Mouse (Mus musculus) retina, postnatal 1 day (tissue): ENCODE measurements around the gene Sprr2a3.
"Not testable (repeated sequence)": the region's sequence is repeated elsewhere in the genome, so short reads cannot be mapped to it uniquely, and the experiment has no call there.

Source experiments
- DNase-seq: peaks from one replicate; pipeline ENCODE4 v3.0.0-alpha.2; 2012

Gene Sprr2a3

GRCm38 (mm10) chr3:92285101-92285500 lies at the start of gene Sprr2a3:
Gene Sprr2a3, plus strand, starts transcription at chr3:92285417.
- not testable (repeated sequence) for DNase-seq

DNA sequence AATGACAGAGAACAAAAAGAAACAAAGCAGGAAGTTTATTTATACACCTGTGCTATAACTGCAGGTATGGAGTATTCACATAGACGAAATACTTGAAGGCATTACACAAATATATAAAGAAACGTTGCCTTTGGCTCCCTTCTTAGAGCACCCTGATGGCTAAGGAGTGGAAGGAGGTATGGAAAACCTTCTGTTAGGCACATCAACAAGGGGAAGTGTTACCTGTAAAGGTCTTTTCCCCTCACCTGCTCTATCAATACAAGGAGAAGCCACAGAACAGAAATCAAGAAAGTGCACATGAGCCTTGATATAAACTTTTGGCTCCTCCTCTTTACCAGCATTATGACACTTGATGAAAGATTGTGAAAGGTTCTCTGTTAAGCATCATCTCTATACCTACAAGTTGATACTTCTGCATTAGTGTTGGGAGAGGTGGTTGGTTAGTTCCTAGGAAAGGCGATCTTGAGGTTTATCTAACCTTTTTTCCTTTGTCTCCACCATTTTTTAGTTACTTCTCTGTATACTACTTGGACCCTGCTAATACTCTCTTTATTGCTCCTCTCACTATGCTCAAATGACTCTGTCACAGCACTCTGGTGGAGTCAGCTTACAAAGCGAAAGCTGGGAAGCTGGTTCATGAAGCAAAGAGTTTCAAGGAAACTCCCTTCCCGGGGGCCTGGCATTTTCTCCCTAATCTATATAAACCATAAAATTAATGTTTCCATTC lies 48.6 kb upstream of the Sprr2a3 start:
- DNase-seq: not testable (repeated sequence)

GRCm38 (mm10) chr3:92238736-92239135 lies 46.5 kb upstream of the Sprr2a3 start:
- DNase-seq: not testable (repeated sequence)

- not testable (repeated sequence) for DNase-seq
These were observed 46.0 kb upstream of the Sprr2a3 start for GRCm38 (mm10) chr3:92239197-92239596.

- not testable (repeated sequence) for DNase-seq
These were observed 40.4 kb upstream of the Sprr2a3 start for GRCm38 (mm10) chr3:92244833-92245232.

DNA sequence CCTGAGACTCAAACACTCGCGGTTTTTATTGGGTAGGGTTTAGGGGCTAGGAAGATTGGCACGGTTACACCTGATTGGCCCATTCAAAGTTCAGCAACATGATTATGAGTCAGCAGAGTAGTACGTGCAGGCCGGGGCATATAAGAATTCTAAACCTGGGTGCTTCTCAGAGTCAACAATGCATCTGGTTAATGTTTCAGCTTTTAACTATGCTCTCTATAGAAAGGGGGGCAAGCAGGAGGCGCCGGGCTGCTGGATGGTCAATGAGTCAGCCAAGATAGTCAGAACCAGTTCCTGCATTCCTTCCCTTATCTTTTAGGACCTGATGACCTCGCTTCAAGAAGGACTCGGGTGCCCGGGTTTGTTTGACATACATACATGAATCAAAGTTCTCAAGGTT lies 39.0 kb upstream of the Sprr2a3 start:
- not testable (repeated sequence) for DNase-seq

DNA sequence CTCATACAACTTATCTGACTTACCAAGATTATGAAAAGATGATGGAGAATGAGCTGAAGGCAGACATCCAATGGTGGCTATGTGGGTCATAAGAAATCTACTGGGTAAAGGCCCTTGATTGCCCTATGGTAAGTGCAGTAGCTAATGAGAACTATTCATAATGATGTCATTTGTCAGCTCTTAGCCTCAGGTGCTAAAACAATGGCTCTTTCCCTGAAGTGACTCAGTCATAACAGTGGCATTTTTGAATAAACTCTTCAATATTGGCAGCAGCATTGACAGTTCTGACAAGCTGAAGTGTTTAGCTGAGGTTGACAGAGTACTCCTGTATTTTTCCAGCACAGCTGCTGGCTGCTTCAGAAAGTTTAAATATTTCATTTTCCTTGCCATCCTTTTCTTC lies 36.7 kb upstream of the Sprr2a3 start:
- DNase-seq: not testable (repeated sequence)

GRCm38 (mm10) chr3:92250450-92250849 lies 34.8 kb upstream of the Sprr2a3 start:
- DNase-seq: not testable (repeated sequence)

- not testable (repeated sequence) for DNase-seq
These were observed 31.4 kb upstream of the Sprr2a3 start for GRCm38 (mm10) chr3:92253860-92254259.

- not testable (repeated sequence) for DNase-seq
These were observed 26.7 kb upstream of the Sprr2a3 start for GRCm38 (mm10) chr3:92258526-92258925.

- not testable (repeated sequence) for DNase-seq
These were observed 21.8 kb upstream of the Sprr2a3 start for GRCm38 (mm10) chr3:92263462-92263861.

DNA sequence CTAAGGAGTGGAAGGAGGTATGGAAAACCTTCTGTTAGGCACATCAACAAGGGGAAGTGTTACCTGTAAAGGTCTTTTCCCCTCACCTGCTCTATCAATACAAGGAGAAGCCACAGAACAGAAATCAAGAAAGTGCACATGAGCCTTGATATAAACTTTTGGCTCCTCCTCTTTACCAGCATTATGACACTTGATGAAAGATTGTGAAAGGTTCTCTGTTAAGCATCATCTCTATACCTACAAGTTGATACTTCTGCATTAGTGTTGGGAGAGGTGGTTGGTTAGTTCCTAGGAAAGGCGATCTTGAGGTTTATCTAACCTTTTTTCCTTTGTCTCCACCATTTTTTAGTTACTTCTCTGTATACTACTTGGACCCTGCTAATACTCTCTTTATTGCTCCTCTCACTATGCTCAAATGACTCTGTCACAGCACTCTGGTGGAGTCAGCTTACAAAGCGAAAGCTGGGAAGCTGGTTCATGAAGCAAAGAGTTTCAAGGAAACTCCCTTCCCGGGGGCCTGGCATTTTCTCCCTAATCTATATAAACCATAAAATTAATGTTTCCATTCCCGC lies 13.7 kb upstream of the Sprr2a3 start:
- not testable (repeated sequence) for DNase-seq

- DNase-seq: not testable (repeated sequence)
These were observed 11.7 kb upstream of the Sprr2a3 start for GRCm38 (mm10) chr3:92273504-92273903.

DNA sequence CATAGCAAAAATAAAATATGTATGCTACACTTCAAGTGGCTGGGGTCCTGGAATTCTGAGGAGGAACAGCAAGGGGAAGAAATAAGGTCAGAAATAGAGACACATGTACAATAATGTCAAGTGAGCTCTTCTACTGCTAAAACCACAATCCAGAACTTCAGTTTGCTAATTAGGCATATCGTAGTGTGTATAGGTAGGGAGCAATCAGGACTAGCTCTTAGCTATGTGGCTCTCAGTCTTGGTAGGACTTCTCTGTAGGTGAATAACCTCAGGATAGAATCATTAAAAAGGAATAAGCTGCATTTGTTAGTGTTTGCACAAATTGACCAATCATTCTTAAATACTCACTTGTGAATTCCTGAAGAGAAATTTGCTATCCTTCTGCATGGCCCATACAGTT lies 11.2 kb upstream of the Sprr2a3 start:
- not testable (repeated sequence) for DNase-seq

DNA sequence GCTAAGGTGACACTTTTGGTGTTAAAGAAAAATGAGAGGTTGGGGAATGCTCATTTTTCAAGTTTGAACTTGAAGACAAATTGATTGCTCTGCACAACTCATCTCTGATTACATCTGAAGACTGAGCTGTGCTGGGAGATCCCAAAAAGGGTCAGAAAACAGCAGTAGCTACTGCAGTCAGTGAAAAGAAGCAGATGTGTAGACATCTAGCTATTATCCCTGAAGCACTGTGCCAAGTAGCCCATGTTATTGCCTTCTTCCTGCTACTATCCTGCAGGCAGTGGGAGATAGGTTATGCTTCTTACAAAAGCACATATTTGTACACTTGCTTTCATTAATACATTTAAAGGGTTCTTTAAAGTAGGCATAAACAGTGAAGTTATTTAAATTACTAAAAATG lies 5.6 kb upstream of the Sprr2a3 start:
- not testable (repeated sequence) for DNase-seq

GRCm38 (mm10) chr3:92280963-92281606 lies 4.1 kb upstream of the Sprr2a3 start:
- not testable (repeated sequence) for DNase-seq

- DNase-seq: not testable (repeated sequence)
These were observed 3.3 kb downstream of the Sprr2a3 start for GRCm38 (mm10) chr3:92288489-92288888.

GRCm38 (mm10) chr3:92307406-92307805 lies 22.2 kb downstream of the Sprr2a3 start:
- no peak for DNase-seq

- no peak for DNase-seq
These were observed 31.1 kb downstream of the Sprr2a3 start, which contains the start of gene Sprr2b for GRCm38 (mm10) chr3:92316320-92316719. Gene Sprr2b, plus strand, starts transcription at chr3:92316620.

GRCm38 (mm10) chr3:92317384-92317783 lies 32.2 kb downstream of the Sprr2a3 start:
- no peak for DNase-seq

DNA sequence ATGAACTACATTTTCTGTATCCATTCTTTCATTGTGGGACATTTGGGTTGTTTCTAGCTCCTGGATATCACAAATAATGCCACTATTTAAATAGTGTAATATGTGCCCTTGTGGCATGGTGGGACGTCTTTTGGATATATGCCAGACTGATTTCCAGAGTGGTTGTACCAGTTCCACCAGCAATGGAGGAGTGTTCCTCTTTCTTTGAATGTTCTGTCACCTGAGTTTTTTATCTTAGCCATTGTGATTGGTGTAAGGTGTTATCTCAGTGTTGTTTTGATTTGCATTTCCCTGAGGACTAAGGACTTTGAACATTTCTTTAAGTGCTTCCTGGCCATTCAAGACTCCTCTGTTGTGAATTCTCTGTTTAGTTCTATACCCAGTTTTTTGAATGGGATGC lies 51.1 kb downstream of the Sprr2a3 start:
- DNase-seq: no peak

DNA sequence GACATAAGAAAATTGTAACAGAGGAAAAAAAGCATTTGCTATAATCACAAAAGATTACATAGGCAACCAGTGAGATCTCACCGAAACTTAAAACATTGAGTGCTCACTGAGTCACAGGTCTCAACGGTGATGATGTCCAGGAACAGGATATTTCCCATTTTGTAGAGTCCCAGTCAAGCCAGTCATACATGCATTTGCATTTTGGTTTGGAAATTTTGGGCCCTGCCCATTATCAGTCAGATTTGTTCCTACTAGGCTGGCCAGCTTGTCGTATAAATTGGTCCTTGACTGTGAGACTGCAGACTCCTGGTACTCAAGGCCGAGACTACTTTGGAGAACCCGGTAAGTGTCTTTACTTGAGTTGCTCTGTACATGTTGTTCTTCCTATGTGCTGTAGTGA lies 53.6 kb downstream of the Sprr2a3 start, which contains the start of gene Sprr2d:
Sprr2d (plus strand) TSS at position 301 of the 400 bp plus-strand sequence.
- DNase-seq: no peak
